Mouse (Mus musculus) kidney, adult 9 months (tissue): ENCODE measurements around the gene Meiob.
A peak's percentile ranks its signal among the peaks of the same experiment; 100 is the strongest.

Experiments used
- DNase-seq: peaks from one replicate; pipeline ENCODE4 v3.0.0; 2022

Meiob gene

GRCm38 (mm10) chr17:24803952-24804951, at the start of gene Meiob:
TSS of gene Meiob (plus strand) at chr17:24804289.
- peak; percentile 76 for DNase-seq

GRCm38 (mm10) chr17:24757394-24757793, 46.7 kb upstream of the Meiob start:
- no peak for DNase-seq

- DNase-seq = no peak
These were observed 43.0 kb upstream of the Meiob start for GRCm38 (mm10) chr17:24761121-24761520.

- DNase-seq = no peak
These were observed 38.8 kb upstream of the Meiob start for GRCm38 (mm10) chr17:24765016-24765905.

GRCm38 (mm10) chr17:24766266-24766875, 37.7 kb upstream of the Meiob start:
- DNase-seq = peak; percentile 73

- no peak for DNase-seq
These were observed 34.9 kb upstream of the Meiob start for GRCm38 (mm10) chr17:24769146-24769545.

- no peak for DNase-seq
These were observed 30.8 kb upstream of the Meiob start for GRCm38 (mm10) chr17:24773241-24773640.

GRCm38 (mm10) chr17:24775173-24775572, 28.9 kb upstream of the Meiob start:
- DNase-seq = no peak

GRCm38 (mm10) chr17:24777073-24777472, 27.0 kb upstream of the Meiob start:
- DNase-seq = no peak

- no peak for DNase-seq
These were observed 23.3 kb upstream of the Meiob start for GRCm38 (mm10) chr17:24780821-24781220.

GRCm38 (mm10) chr17:24792190-24792589, 11.9 kb upstream of the Meiob start:
- no peak for DNase-seq

- no peak for DNase-seq
These were observed 9.3 kb upstream of the Meiob start for GRCm38 (mm10) chr17:24794791-24795190.

GRCm38 (mm10) chr17:24796969-24797368, 7.1 kb upstream of the Meiob start:
- no peak for DNase-seq

GRCm38 (mm10) chr17:24798229-24798628, 5.9 kb upstream of the Meiob start:
- no peak for DNase-seq

GRCm38 (mm10) chr17:24799476-24799875, 4.6 kb upstream of the Meiob start:
- peak; percentile 41 for DNase-seq

- DNase-seq = no peak
These were observed 3.6 kb upstream of the Meiob start for GRCm38 (mm10) chr17:24800524-24800923.

- no peak for DNase-seq
These were observed 7.1 kb downstream of the Meiob start for GRCm38 (mm10) chr17:24811211-24811610.

- no peak for DNase-seq
These were observed 8.1 kb downstream of the Meiob start for GRCm38 (mm10) chr17:24812215-24812614.

GRCm38 (mm10) chr17:24815256-24815655, 11.2 kb downstream of the Meiob start:
- DNase-seq = no peak

- peak; percentile 36 for DNase-seq
These were observed 13.4 kb downstream of the Meiob start for GRCm38 (mm10) chr17:24817503-24817902.

GRCm38 (mm10) chr17:24818172-24818571, 14.1 kb downstream of the Meiob start:
- DNase-seq = peak; percentile 26

- no peak for DNase-seq
These were observed 15.4 kb downstream of the Meiob start for GRCm38 (mm10) chr17:24819469-24819868.
